Mouse (Mus musculus) MEL (cell line): ENCODE data around the gene Olfr325. TPM values are rescaled to one million over a fixed set of nuclear protein-coding genes. Genes with fewer than 3 reads are reported as not detected.

ENCODE experiments used
- DNase-seq: peaks from one replicate; pipeline ENCODE4 v3.0.0; 2011; ENCODE audit warnings: low read depth, low spot score
- H3K27ac ChIP-seq: 2 replicates; pipeline ENCODE4 v1.5.1; 2012; ENCODE audit warnings: low read depth, mild to moderate bottlenecking, control low read depth, low read length, moderate library complexity; ENCODE audit not compliant: control insufficient read depth
- H3K27me3 ChIP-seq, 2 experiments: fragments of 150-350 bp in 1 of 2; sonication (generic) in 1 of 2; 2 replicates each; pipeline ENCODE4 v1.6.1; 2012; ENCODE audit warnings: low read length in 2 of 2, mild to moderate bottlenecking in 2 of 2, improper control_type of control experiment in 1 of 2, moderate library complexity in 1 of 2; ENCODE audit not compliant: insufficient read depth in 2 of 2, control insufficient read depth in 1 of 2
- H3K36me3 ChIP-seq, 2 experiments: 2 replicates each; pipeline ENCODE4 v1.6.1; 2012 to 2014; ENCODE audit warnings: low read length in 2 of 2, improper control_type of control experiment in 1 of 2, inconsistent platforms in 1 of 2, mild to moderate bottlenecking in 1 of 2; ENCODE audit not compliant: insufficient read depth in 2 of 2, control insufficient read depth in 1 of 2
- H3K4me1 ChIP-seq, 2 experiments: fragments of 150-350 bp in 1 of 2; sonication (generic) in 1 of 2; 2 replicates each; pipeline ENCODE4 v1.6.1; 2012; ENCODE audit warnings: low read length in 2 of 2, improper control_type of control experiment in 1 of 2, mild to moderate bottlenecking in 1 of 2; ENCODE audit not compliant: insufficient read depth in 2 of 2, control insufficient read depth in 1 of 2
- H3K4me3 ChIP-seq, 2 experiments: fragments of 150-350 bp in 1 of 2; sonication (generic) in 1 of 2; 2 replicates each; pipeline ENCODE4 v1.5.1; 2012; ENCODE audit warnings: low read depth in 2 of 2, low read length in 2 of 2, mild to moderate bottlenecking in 2 of 2, moderate library complexity in 2 of 2, control low read depth in 1 of 2, improper control_type of control experiment in 1 of 2; ENCODE audit not compliant: control insufficient read depth in 1 of 2, insufficient read depth in 1 of 2
- H3K79me2 ChIP-seq: 2 replicates; pipeline ENCODE4 v1.6.1; 2012; ENCODE audit warnings: mild to moderate bottlenecking, low read length, moderate library complexity; ENCODE audit not compliant: control insufficient read depth, poor library complexity, insufficient read depth
- H3K9ac ChIP-seq: 2 replicates; pipeline ENCODE4 v1.6.1; 2012; ENCODE audit warnings: low read depth, mild to moderate bottlenecking, control low read depth, low read length, moderate library complexity; ENCODE audit not compliant: control insufficient read depth, poor library complexity, severe bottlenecking
- H3K9me3 ChIP-seq: fragments of 150-350 bp; sonication (generic); replicated peaks from 2 replicates; pipeline ENCODE4 v1.6.1; 2012; ENCODE audit warnings: mild to moderate bottlenecking, low read length, improper control_type of control experiment, moderate library complexity; ENCODE audit not compliant: insufficient read depth
- ELF1 ChIP-seq: IDR thresholded peaks from 2 replicates; pipeline ENCODE4 v1.6.1; 2014; ENCODE audit warnings: low read depth, mild to moderate bottlenecking, inconsistent platforms, low read length, improper control_type of control experiment, moderate library complexity
- EP300 ChIP-seq, 2 experiments: IDR thresholded peaks; 2 replicates each; pipeline ENCODE4 v1.6.1; 2011; ENCODE audit warnings: improper control_type of control experiment in 2 of 2, low read length in 2 of 2, low read depth in 1 of 2, mild to moderate bottlenecking in 1 of 2
- GABPA ChIP-seq: IDR thresholded peaks from 2 replicates; pipeline ENCODE4 v1.6.1; 2012; ENCODE audit warnings: low read depth, mild to moderate bottlenecking, inconsistent platforms, low read length, improper control_type of control experiment, moderate library complexity
- HCFC1 ChIP-seq: IDR thresholded peaks from 2 replicates; pipeline ENCODE4 v1.6.1; 2012; ENCODE audit warnings: low read depth, mild to moderate bottlenecking, inconsistent platforms, low read length, improper control_type of control experiment, moderate library complexity
- JUND ChIP-seq: IDR thresholded peaks from 2 replicates; pipeline ENCODE4 v1.6.1; 2011; ENCODE audit warnings: low read depth, mild to moderate bottlenecking, improper control_type of control experiment, low read length
- MAX ChIP-seq: IDR thresholded peaks from 2 replicates; pipeline ENCODE4 v1.6.1; 2011; ENCODE audit warnings: low read length, improper control_type of control experiment
- MEF2A ChIP-seq: IDR thresholded peaks from 2 replicates; pipeline ENCODE4 v1.6.1; 2014; ENCODE audit warnings: low read depth, mild to moderate bottlenecking, inconsistent platforms, low read length, improper control_type of control experiment; ENCODE audit not compliant: poor library complexity, insufficient replicate concordance, severe bottlenecking; ENCODE audit errors: extremely low read depth
- MYB ChIP-seq: IDR thresholded peaks from 2 replicates; pipeline ENCODE4 v1.6.1; 2011; ENCODE audit warnings: mild to moderate bottlenecking, low read depth, low read length, improper control_type of control experiment
- POLR2AphosphoS2 ChIP-seq: IDR thresholded peaks from 2 replicates; pipeline ENCODE4 v1.6.1; 2011; ENCODE audit warnings: low read length, improper control_type of control experiment
- RAD21 ChIP-seq: IDR thresholded peaks from 2 replicates; pipeline ENCODE4 v1.6.1; 2011; ENCODE audit warnings: mild to moderate bottlenecking, low read depth, low read length, improper control_type of control experiment
- SMC3 ChIP-seq: IDR thresholded peaks from 2 replicates; pipeline ENCODE4 v1.6.1; 2011; ENCODE audit warnings: low read depth, low read length, improper control_type of control experiment
- UBTF ChIP-seq: IDR thresholded peaks from 2 replicates; pipeline ENCODE4 v1.6.1; 2012; ENCODE audit warnings: low read depth, mild to moderate bottlenecking, inconsistent platforms, low read length, improper control_type of control experiment, moderate library complexity, borderline replicate concordance; ENCODE audit not compliant: insufficient read depth
- polyA plus RNA-seq, 2 experiments: library from polyadenylated mRNA; stranded (reverse) in 1 of 2; unstranded in 1 of 2; fragments of >175 nt in 1 of 2; fragments of >200 nt in 1 of 2; gene quantifications; 2 replicates each; pipeline versions ENCODE4 v1.2.1 to v1.2.4; 2012; ENCODE audit warnings: low replicate concordance in 2 of 2, low read depth in 1 of 2; ENCODE audit not compliant: insufficient read length in 2 of 2, insufficient read depth in 1 of 2, missing spikeins in 1 of 2
- total RNA-seq: library from RNA; depleted of rRNA; stranded (reverse); fragments of 300-350 nt; gene quantifications from 2 replicates; pipeline ENCODE4 v1.2.3, GENCODE M21; 2012

Gene Olfr325
- total and polyA plus RNA-seq, 3 experiments, result not detected

DNA sequence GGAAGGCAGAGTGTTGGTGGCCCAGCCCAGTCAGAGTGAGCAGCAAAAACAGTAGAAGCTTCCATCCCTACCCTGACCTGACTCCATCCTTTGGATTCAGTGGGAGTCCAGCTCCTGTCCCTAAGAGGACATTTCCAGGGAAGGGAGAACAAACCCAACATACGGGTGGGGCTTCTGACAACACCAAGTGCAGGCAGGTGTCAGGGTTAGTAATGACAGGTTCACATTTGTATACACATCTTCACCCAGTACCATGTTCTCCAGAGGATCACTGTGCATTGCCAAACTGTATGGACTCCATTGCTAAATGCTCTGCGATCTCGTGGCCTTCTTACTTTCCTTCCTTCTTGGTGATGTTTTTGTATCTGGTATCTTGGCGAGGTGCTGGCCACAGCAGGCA is 38.4 kb downstream of the Olfr325 start, which contains the start of gene 2210407C18Rik:
Gene 2210407C18Rik (minus strand): TSS at position 101 of the 400 bp plus-strand sequence.
- no peaks in the 10 kb centered on the region for H3K36me3 ChIP-seq
- DNase-seq, result no peak
- H3K4me3 ChIP-seq, result no peak within 1 kb of the TSS
- H3K27me3 ChIP-seq, result peaks cover 6 to 23% of the 10 kb centered on the region in 2 experiments
- H3K9ac ChIP-seq, result no peak within 1 kb of the TSS
- no peaks in the 10 kb centered on the region for H3K79me2 ChIP-seq
- H3K4me1 ChIP-seq, result no peaks in the 10 kb centered on the region
- H3K9me3 ChIP-seq, result no peaks in the 10 kb centered on the region
- H3K27ac ChIP-seq, result no peak within 1 kb of the TSS
- no peak for TF ChIP-seq GABPA

DNA sequence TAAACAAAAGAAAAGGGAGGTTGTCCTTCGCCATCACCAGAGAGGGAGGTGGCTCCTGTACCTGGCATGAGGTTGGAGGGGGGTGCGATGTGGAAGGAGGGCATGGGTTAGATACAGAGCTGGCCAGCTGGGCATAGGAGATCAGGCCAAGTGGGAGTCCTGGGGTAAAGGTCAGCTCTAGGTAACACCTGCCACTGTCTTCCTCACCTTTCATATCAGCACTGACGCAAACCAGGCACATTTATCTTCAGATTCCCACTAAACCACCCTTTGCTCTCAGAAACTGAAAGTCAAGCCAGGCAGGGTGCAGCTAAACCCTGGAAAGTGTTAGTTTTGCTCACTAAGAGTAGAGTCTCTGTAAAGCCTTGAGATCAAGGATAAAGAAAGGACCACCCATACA is 40.8 kb downstream of the Olfr325 start:
- no peaks in the 10 kb centered on the region for H3K79me2 ChIP-seq
- H3K36me3 ChIP-seq, result no peaks in the 10 kb centered on the region
- DNase-seq, result no peak
- no peak overlapping the region for H3K9ac ChIP-seq
- TF ChIP-seq MEF2A, result no peak
- TF ChIP-seq SMC3, result no peak
- TF ChIP-seq UBTF, result no peak
- TF ChIP-seq HCFC1, result no peak
- TF ChIP-seq MYB, result no peak
- TF ChIP-seq RAD21, result no peak
- no peak for TF ChIP-seq EP300 (IDR thresholded peaks at IDR 0.05; ENCODE audit: low read depth in 1 of 2, low read length in 2 of 2)
- TF ChIP-seq MAX, result no peak
- TF ChIP-seq JUND, result no peak
- H3K27ac ChIP-seq, result no peak overlapping the region
- H3K4me3 ChIP-seq, result no peak overlapping the region
- no peaks in the 10 kb centered on the region for H3K9me3 ChIP-seq
- H3K27me3 ChIP-seq, result peaks cover 8 to 38% of the 10 kb centered on the region in 2 experiments
- no peaks in the 10 kb centered on the region for H3K4me1 ChIP-seq

DNA sequence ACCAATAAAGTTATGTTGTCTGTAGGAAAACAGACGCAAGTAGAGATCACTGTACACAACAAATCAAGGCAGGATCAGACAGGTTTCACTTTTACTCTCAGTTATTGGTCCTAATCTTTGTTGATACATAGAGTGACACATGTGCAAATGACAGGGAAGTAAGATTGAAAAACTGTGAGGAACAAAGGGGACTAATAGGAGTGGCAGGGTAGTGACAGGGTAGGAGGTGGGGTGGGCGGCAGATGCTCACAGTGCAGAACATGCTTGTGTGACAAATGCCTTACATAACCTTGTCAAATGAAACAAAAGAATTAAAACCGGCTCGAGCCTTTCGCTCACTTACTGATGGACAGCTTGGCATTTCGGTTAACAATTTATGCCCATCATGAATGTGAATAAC is 41.3 kb downstream of the Olfr325 start:
- DNase-seq, result no peak
- no peaks in the 10 kb centered on the region for H3K79me2 ChIP-seq
- H3K27me3 ChIP-seq, result peaks cover 11 to 39% of the 10 kb centered on the region in 2 experiments

More for the DNA sequence above, 41.3 kb downstream of the Olfr325 start:
- H3K9me3 ChIP-seq, result no peaks in the 10 kb centered on the region
- no peaks in the 10 kb centered on the region for H3K36me3 ChIP-seq
- TF ChIP-seq MYB, result no peak
- TF ChIP-seq ELF1, result no peak
- no peak for TF ChIP-seq UBTF
- TF ChIP-seq POLR2AphosphoS2, result no peak
- H3K4me3 ChIP-seq, result no peak overlapping the region
- no peaks in the 10 kb centered on the region for H3K4me1 ChIP-seq
- H3K9ac ChIP-seq, result no peak overlapping the region
- no peak overlapping the region for H3K27ac ChIP-seq
